Mouse (Mus musculus) adrenal gland, postnatal 25 days (tissue): ENCODE data around the gene Cyp27b1. TPM values are rescaled to one million over a fixed set of nuclear protein-coding genes. Genes with fewer than 3 reads are reported as not detected.

Experiments used
- DNase-seq: peaks from one replicate; pipeline ENCODE4 v3.0.0; 2021; ENCODE audit warnings: mixed read lengths
- microRNA-seq, 2 experiments: library from miRNA; unstranded; fragments of <30 nt; microRNA quantifications; one replicate each; pipeline ENCODE4 v1.2.0; 2021
- total RNA-seq: library from RNA; stranded (reverse); gene quantifications from 2 replicates; pipeline ENCODE4 v1.2.3, GENCODE M21; 2021

Gene Cyp27b1
- total RNA-seq, 1 experiment from 2014 or later = 0.33 TPM

DNA sequence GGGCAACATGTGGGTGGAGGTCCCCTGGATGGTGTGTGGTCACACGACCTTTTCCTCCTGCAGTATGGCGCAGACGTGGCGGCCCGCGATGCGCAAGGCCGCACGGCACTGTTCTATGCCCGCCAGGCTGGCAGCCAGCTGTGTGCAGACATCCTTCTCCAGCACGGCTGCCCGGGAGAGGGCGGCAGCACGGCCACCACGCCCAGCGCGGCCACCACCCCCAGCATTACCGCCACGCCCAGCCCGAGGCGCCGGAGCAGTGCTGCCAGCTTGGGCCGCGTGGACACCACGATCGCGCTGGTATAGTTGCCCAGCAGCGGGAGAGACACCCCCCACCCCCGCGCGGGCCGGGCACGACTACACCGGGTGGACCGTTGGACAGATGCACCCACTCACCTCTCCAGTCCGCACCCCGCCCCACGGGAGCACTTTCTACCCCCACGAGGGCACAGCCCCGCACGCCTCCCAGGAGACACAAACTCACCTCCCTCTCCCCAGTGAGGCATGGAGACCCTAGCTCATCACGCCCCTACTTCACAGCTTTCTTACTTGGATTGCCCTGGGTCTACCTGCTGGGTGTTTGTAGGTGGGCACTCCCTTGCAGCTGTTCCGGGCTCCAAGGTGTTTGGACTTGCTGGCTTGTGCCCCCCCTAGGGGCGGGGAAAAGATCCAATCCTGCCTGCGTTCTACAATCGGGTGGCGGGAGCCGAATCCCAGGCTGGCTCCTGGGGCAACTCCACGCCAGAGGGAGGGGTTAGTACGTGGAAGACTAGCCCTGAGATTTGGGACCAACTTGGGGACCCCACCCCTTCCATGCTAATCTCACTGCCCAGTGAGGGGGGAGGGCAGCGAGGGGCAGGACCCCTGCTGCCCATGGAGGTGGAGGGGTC, 43.7 kb downstream of the Cyp27b1 start:
- DNase-seq = peak; percentile 69

DNA sequence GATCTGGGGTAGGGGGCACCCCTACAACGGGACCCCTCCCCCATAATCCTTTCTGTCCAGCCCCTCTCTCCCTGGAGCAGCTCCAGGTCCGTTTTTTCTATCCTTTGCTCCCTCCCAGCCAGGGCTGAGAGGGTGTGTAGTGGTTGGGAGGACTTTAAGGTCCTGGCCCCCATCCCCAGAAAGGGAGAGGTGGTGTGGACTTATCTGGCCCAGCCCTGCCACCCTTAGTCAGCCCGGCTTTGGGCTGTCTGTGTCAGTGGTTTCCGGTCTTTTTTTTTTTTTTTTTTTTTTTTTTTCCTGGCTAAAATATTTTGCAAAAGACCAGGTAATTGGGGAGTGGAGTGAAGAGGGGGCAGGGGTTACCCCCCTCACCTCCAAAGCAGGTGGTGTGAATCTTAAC, 44.7 kb downstream of the Cyp27b1 start:
- DNase-seq = no peak

DNA sequence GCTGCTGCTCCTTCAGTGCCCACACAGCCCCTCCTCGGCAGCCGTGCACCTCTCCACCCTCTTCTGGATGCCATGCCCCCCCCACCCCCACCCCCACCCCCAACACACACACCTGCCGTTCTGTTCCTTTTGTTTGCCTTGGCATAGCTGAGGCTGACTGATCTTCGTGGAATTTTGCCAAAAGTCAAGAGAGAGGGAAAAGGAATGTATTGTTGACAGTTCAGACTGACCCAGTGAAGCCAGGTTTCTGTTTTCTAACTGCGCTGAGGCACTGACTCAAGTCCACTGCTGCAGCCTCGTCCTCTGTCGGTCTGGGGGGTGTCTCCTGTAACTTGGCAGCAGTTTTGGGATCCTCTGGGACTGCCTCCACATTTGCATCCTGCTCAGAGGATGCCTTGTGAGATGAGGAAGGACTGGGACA, 46.3 kb downstream of the Cyp27b1 start:
- DNase-seq = no peak

DNA sequence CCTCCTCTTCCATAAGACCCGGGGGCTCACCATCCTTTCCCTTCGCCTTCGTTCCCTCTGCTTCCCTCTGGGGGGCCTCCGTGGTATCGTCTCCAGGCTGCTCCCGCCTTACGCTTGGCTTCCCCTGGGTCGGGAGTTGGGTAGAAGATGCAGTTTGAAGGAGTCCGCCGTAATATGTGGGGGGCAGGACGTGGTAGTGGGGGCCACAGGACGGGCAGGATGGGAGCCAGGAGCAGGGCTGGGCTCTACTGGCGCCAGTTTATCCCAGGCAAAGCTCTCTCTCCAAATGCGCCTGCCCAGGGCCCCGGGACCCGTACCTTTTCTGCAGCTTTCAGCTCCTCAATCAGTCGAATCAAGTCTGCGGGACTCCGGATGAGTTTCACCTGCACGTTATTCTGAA, 50.5 kb downstream of the Cyp27b1 start:
- no peak for DNase-seq

DNA sequence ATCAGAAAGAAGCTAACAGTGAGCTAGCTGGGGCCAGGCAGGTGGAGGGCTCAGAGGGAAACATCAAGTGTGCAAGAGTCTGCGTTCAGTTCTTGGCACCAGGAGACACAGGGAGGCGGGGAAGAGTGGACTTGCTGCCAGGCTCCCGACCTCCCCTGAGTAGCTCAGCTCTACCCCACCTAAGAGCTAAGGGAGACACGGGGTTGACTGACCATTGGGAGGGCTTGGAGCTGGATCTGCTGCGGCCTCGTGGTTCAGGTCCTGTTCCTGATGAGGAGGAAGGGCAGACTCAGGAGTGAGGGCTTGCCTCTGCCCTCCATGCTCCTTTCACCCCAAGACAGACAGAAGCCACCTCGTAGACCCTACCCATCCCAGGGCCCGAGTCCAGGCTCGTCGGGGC, 51.1 kb downstream of the Cyp27b1 start:
- DNase-seq = no peak

DNA sequence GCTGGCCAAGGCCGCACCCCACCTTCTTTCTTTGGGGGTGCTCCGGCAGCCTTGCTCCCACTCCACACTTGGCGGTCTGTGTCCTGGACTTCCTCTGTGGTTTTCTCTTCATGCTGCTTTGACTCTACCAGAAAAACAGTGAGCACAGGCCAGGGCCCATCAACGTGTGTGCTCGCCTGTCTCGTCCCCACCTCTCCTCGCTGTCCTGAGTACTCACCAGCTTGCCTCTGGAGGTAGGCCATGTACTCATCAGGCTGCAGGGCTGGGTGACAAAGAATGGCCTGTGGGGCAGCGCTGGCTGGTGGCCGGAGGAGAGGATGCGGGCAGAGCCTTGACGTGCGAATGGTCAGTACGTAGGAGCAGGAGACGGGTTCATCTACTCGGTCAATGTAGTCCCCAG, 51.8 kb downstream of the Cyp27b1 start:
- no peak for DNase-seq

DNA sequence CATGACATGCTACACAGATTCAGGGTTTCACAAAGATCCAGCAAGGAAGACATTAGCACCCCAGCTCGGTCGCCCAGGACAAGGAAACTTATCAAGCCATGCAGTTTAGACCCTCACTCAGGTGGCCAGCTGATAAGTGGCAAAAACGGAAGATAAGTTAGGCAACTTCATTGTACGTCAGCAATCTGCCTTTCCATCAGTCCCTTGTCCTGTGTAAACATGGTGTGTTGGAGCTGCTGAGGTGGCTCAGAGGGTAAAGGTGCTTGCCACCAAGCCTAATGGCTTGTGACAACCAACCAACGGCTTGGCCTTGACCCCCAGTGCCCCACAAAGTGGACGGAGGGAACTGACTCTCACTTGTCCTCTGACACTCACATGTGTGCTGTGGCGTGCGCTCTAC, 52.4 kb downstream of the Cyp27b1 start:
- DNase-seq = no peak

DNA sequence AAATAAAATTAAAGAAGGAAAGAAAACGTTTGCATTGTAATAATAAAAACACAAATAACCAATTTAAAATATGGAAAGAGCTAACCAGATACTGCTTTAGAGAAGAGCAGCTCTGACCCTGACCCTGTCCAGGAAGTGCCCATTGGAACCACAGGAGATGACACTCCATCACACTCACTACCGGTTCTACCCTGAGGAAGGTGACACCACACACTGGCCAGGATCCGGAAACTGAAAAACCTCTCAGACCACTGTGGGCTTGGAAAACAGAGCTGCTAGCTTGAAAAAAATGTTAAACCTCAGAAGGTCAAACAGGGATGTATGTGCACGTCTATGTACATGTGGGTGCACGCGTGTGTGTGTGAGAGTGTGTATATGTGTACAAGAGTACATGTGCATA, 53.1 kb downstream of the Cyp27b1 start:
- no peak for DNase-seq

Small RNA genes within 50 kb of the gene (microRNA-seq; reads per million reads assigned to microRNA genes)
- 0 to 1.0 reads per million in 2 experiments for gene Mir546

Other genes with a start within 250 kb of the Cyp27b1 start
- 7.6 and 9.5 TPM in 2 replicates for gene Atp23, start 146.9 kb upstream of the Cyp27b1 start, total RNA-seq
- gene Ctdsp2, start 69.5 kb upstream of the Cyp27b1 start, total RNA-seq = 125 and 197 TPM in 2 replicates
- gene Avil, start 47.5 kb upstream of the Cyp27b1 start, total RNA-seq = 3.7 and 3.9 TPM in 2 replicates
- 50.6 and 66.8 TPM in 2 replicates for gene Tsfm, start 17.4 kb upstream of the Cyp27b1 start, total RNA-seq
- gene Mettl1, start 6.8 kb upstream of the Cyp27b1 start, total RNA-seq = 17.6 and 23.0 TPM in 2 replicates
- gene Eef1akmt3, start 6.7 kb upstream of the Cyp27b1 start, total RNA-seq = 0.49 TPM in 1 of 2 replicates, not detected in the other
- 8.6 and 10.9 TPM in 2 replicates for gene March9, start 11.9 kb downstream of the Cyp27b1 start, total RNA-seq
- 218 and 247 TPM in 2 replicates for gene Cdk4, start 15.3 kb downstream of the Cyp27b1 start, total RNA-seq
- 103 and 108 TPM in 2 replicates for gene Tspan31, start 22.0 kb downstream of the Cyp27b1 start, total RNA-seq
- 2.6 and 3.8 TPM in 2 replicates for gene Agap2, start 27.0 kb downstream of the Cyp27b1 start, total RNA-seq
- gene Os9, start 72.9 kb downstream of the Cyp27b1 start, total RNA-seq = 139 and 150 TPM in 2 replicates
- gene B4galnt1, start 117.0 kb downstream of the Cyp27b1 start, total RNA-seq = 6.8 and 8.5 TPM in 2 replicates
- 3.2 and 6.0 TPM in 2 replicates for gene Slc26a10, start 132.4 kb downstream of the Cyp27b1 start, total RNA-seq
- gene Arhgef25, start 141.8 kb downstream of the Cyp27b1 start, total RNA-seq = 27.9 and 28.7 TPM in 2 replicates
- gene Dtx3, start 147.5 kb downstream of the Cyp27b1 start, total RNA-seq = 89.7 and 96.8 TPM in 2 replicates
- gene Pip4k2c, start 163.3 kb downstream of the Cyp27b1 start, total RNA-seq = 38.4 and 48.8 TPM in 2 replicates
- 8.6 and 13.1 TPM in 2 replicates for gene Kif5a, start 215.1 kb downstream of the Cyp27b1 start, total RNA-seq
- 159 and 197 TPM in 2 replicates for gene Dctn2, start 218.1 kb downstream of the Cyp27b1 start, total RNA-seq
- gene Mbd6, start 240.8 kb downstream of the Cyp27b1 start, total RNA-seq = 73.2 and 73.3 TPM in 2 replicates